Mouse (Mus musculus) olfactory bulb, adult 2 months (tissue): Measurements from ENCODE around the gene Slc35b2. TPM values are rescaled to one million over a fixed set of nuclear protein-coding genes. Genes with fewer than 3 reads are reported as not detected.
A peak's percentile ranks its signal among the peaks of the same experiment; 100 is the strongest.

Experiments
- H3K27ac ChIP-seq: fragments of 200-500 bp; 2 replicates; pipeline ENCODE4 v1.5.1; 2012; ENCODE audit warnings: low read depth, low read length; ENCODE audit not compliant: insufficient read depth
- H3K4me1 ChIP-seq: fragments of 200-500 bp; 2 replicates; pipeline ENCODE4 v1.6.1; 2012; ENCODE audit warnings: low read length; ENCODE audit not compliant: control insufficient read depth, insufficient read depth
- H3K4me3 ChIP-seq: fragments of 200-500 bp; 2 replicates; pipeline ENCODE4 v1.5.1; 2012; ENCODE audit warnings: mild to moderate bottlenecking, low read depth, low read length, moderate library complexity; ENCODE audit not compliant: insufficient read depth
- CTCF ChIP-seq: fragments of 200-500 bp; IDR thresholded peaks from 2 replicates; pipeline ENCODE4 v1.5.1; 2012; ENCODE audit warnings: low read depth, mild to moderate bottlenecking, low read length, moderate library complexity; ENCODE audit not compliant: insufficient read depth
- POLR2A ChIP-seq: fragments of 200-500 bp; IDR thresholded peaks from 2 replicates; pipeline ENCODE4 v1.6.1; 2012; ENCODE audit warnings: mild to moderate bottlenecking, low read depth, low read length, moderate library complexity; ENCODE audit not compliant: insufficient read depth
- WGBS: fragments of 180-500 bp; shearing (Covaris S2); methylation state at CpG from one replicate; pipeline ENCODE4 v1.1.7; 2018; 5-methylcytosine and 5-hydroxymethylcytosine counted together
- polyA plus RNA-seq: library from polyadenylated mRNA; stranded (reverse); fragments of >200 nt; gene quantifications from 2 replicates; pipeline ENCODE4 v1.2.4, GENCODE M21; 2012; ENCODE audit warnings: low replicate concordance; ENCODE audit not compliant: missing spikeins, insufficient read depth, insufficient read length

Slc35b2 gene
- polyA plus RNA-seq, 1 experiment: not detected

DNA sequence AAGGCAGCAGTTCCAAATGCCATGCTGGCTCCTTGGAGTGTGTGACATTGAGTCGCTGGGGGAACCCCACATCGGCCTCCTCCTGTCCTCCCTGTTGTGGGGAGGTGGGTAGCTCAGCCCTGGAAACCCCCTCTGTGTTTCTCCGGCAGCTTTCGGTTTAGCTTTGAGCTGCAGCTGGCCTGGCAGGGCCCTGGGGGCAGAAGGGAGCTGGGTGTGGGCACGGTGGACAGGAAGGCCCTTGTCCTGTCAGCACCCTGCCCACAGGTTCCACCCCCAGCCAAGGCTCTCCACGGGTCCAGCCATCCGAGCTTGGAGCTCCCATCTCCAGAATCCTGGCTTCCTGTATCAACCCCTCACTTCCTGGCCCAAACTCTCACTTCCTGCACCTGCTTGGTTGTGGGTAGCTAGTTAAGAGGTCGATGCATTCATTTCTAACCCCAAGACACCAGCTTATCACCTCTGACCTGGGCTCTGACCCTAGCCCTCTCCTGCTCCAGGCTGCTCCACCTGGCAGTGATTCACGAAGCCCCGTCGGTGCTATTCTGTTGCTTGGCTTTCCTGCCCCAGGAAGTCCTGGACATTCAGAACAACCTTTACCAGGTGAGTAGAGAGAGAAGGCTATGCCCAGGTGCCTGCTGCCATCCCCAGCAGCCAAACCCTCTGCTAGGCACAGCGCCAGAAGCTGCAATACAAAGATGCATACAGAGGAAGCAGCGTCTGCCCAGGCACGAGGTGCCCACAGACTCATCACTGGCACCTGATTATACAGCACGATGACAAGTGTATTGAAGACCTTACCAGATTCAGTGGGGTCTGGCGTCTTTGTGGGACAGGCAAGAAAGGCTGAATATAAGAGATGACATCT, 5.4 kb upstream of the Slc35b2 start:
- WGBS: 71% methylated on average over 16 of the region's 16 CpGs
- Histone ChIP-seq H3K4me1 (peaks cover 12% of the 10 kb centered on the region; the same call in 1 of the 2 replicates), H3K4me3 (no peak overlapping the region), H3K27ac (no peak overlapping the region)
- no peak for TF ChIP-seq POLR2A
- TF ChIP-seq CTCF: no peak

DNA sequence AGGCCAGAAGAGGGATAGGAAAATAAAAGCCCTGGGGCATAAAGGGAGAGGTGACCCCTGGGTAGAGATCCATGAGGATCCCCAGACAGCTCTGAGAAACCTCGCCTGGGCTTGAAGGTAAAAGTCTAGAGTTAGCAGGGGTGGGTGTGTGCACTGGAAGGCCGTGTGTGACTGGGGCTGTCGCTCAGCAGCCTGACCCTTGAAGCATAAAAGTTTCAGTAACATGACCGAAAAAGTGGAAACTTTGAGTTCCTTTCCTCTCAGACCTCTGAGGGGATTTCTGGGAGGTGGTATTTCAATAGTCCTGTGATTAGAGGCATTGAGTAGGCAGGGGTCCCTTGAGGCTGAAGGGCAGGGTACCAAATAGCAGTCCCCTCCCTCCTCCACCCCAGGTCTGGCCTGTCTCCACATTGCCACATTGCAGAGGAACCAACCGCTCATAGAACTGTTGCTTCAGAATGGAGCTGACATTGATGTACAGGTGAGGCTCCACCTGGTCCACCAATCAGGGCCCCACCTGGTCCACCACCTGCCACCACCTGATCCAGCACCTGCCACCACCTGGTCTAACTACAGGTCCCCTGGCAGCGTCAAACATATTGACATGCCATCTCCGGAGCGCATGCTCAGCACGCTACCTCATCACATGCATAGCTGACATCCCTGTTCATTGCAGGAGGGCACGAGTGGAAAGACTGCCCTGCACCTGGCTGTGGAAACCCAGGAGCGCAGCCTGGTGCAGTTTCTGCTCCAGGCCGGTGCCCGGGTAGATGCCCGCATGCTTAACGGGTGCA, 3.7 kb upstream of the Slc35b2 start:
- WGBS: 89% methylated on average over 15 of the region's 15 CpGs
- Histone ChIP-seq H3K4me1 (peaks cover 18% of the 10 kb centered on the region), H3K27ac (no peak overlapping the region), H3K4me3 (no peak overlapping the region)
- no peak for TF ChIP-seq CTCF
- no peak for TF ChIP-seq POLR2A

DNA sequence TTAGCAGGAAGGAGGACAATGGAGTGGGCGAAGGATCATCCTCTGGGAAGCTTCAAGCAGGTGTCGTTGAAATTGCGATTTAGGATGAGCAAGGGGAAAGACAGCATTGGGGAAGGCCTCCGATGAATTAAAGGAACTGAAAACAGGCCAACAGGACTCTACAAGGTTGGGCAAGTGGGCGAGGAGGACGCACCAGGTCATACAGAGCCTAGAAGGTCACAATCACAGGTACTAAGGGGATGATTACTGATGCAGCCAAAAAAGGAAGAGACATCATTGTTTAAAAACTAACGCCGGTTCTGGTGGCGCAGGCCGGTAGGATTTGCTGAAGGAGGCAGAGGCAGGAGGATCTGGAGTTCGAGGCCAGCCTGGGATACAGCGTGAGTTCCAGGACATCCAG, 458 bp upstream of the Slc35b2 start:
- TF ChIP-seq CTCF (no peak), POLR2A (no peak)
- Histone ChIP-seq H3K4me1 (peaks cover 11% of the 10 kb centered on the region), H3K4me3 (no peak overlapping the region), H3K27ac (no peak overlapping the region)
- 77% methylated on average over 12 of the region's 12 CpGs for WGBS

DNA sequence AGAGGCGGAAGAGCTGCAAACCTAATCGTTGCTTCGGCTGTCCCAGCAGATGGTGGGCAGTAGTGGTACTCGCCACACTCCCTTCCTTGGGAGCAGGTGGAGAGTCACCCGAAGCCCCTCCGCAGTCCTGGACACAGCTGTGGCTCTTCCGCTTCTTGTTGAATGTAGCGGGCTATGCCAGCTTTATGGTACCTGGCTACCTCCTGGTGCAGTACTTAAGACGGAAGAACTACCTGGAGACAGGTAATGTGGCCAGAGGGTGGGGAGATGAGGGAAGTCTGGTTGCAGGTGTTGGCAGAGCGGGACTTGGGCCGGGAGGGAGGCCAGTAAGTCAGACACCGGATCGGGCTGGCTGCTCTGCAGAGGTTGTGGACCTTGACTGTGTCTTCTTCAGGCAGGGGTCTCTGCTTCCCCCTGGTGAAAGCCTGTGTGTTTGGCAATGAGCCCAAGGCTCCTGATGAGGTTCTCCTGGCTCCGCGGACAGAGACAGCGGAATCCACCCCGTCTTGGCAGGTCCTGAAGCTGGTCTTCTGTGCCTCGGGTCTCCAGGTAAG, 934 bp downstream of the Slc35b2 start:
- 10% methylated on average over 18 of the region's 18 CpGs for WGBS
- peak overlapping the region; percentile 90 for H3K4me3 ChIP-seq
- H3K4me1 ChIP-seq: peaks cover 13% of the 10 kb centered on the region
- H3K27ac ChIP-seq: no peak overlapping the region
- no peak for TF ChIP-seq CTCF
- TF ChIP-seq POLR2A: no peak

DNA sequence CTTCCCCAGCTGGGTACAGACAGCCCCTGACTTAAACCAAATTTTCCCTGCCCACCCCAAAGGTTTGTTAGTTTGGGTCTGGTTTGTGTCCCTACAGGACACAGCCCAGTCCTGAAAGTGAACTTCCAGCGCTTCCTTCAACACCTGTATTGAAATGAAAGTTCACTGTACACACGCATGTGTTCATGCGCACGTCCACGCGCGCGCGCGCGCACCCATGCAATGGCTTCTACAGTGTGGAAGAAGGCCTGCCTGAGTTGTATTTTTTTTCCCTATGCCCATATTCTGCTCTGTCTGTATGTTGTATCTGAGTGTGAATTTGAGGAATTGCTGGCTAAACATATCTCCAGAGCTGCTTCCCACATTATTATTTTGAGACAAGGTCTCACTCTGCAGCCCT, 1.4 kb downstream of the Slc35b2 start:
- H3K4me3 ChIP-seq: peak overlapping the region; percentile 90; the same call in 1 of the 2 replicates
- no peak for TF ChIP-seq CTCF
- TF ChIP-seq POLR2A: no peak

DNA sequence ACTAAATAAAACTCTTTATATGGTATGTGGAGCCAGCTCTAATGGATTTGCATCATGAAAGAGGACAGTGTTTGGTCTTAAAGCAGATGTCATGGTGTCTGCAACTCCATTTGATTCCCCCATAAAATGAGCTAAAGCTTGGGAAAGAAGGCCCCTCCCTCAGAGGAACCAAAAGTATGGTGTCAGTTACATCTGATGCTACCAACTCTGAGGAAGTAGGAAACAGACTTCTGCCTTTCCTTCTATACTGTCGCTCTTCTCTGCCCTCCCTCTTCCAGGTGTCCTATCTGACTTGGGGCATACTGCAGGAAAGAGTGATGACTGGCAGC, 2.3 kb downstream of the Slc35b2 start:
- H3K27ac ChIP-seq: no peak overlapping the region
- 83% methylated on average over 1 of the region's 1 CpGs for WGBS
- no peak overlapping the region for H3K4me3 ChIP-seq
- TF ChIP-seq POLR2A (no peak), CTCF (no peak)
- peaks cover 13% of the 10 kb centered on the region for H3K4me1 ChIP-seq

More for the DNA sequence above, 1.4 kb downstream of the Slc35b2 start:
- WGBS: 92% methylated on average over 11 of the region's 11 CpGs
- Histone ChIP-seq H3K4me1 (peaks cover 13% of the 10 kb centered on the region), H3K27ac (no peak overlapping the region)

DNA sequence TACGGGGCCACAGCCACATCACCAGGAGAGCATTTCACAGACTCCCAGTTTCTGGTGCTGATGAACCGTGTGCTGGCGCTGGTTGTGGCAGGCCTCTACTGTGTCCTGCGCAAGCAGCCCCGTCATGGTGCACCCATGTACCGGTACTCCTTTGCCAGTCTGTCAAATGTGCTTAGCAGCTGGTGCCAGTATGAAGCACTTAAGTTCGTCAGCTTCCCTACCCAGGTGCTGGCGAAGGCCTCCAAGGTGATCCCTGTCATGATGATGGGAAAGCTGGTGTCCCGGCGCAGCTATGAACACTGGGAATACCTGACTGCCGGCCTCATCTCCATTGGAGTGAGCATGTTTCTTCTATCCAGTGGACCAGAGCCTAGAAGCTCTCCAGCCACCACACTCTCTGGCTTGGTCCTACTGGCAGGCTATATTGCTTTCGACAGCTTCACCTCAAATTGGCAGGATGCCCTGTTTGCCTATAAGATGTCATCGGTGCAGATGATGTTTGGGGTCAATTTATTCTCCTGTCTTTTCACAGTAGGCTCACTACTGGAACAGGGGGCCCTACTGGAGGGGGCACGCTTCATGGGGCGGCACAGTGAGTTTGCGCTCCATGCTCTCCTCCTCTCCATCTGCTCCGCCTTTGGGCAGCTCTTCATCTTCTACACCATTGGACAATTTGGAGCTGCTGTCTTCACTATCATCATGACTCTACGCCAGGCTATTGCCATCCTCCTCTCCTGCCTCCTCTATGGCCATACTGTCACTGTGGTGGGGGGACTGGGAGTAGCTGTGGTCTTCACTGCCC, 2.9 kb downstream of the Slc35b2 start:
- H3K4me3 ChIP-seq: no peak overlapping the region
- no peak for TF ChIP-seq CTCF
- 0 out of 2 replicates have a peak, but pooled peaks have one; percentile 22 for TF ChIP-seq POLR2A
- H3K27ac ChIP-seq: no peak overlapping the region
- H3K4me1 ChIP-seq: peaks cover 15% of the 10 kb centered on the region
- WGBS: 56% methylated on average over 18 of the region's 18 CpGs

DNA sequence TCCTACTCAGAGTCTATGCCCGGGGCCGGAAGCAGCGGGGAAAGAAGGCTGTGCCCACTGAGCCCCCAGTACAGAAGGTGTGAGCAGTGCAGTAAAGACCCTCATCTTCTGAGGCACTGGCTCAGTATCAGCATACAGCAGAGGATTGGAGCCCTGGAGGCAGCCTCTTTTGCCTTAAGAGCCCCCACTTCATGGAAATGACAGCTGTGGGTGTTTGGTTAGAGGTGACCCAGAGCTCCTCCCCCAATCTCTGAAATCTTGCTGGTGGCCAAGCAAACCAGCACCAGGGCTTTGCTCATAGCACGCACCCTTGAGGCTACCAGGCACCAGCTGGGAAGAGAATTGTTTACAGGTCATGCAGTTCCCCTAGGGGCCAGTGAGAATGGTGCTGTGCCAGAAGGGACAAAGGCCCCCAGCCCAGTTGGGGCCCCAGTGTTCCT, 3.5 kb downstream of the Slc35b2 start:
- WGBS: 34% methylated on average over 4 of the region's 4 CpGs
- no peak overlapping the region for H3K27ac ChIP-seq
- H3K4me1 ChIP-seq: peaks cover 15% of the 10 kb centered on the region
- no peak overlapping the region for H3K4me3 ChIP-seq
- no peak for TF ChIP-seq CTCF
- no peak for TF ChIP-seq POLR2A
